In the genomic region with DNA sequence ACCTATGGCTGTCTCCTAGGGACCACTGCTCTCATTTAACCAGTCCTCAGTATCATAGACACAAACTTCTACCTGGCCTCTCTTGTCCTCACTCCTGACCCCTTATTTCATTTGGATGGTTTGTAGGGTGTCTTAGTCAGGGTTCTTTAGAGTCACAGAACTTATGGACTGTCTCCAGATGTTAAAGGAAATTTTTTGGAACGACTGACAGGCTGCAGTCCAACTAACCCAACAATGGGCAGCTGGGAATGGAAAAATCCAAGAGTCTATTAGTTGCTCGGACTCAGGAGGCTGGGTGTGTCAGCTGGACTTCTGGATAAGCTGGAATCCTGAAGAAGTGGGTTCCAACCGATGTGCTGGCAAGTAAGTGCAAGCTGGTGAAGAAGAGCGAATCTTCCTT, we compare ENCODE assay signal across 23 mouse cellular contexts. TPM values are rescaled to one million over a fixed set of nuclear protein-coding genes. Genes with fewer than 3 reads are reported as not detected.
DNase-seq lines count a peak whose midpoint lies in the region; ATAC-seq and TF ChIP-seq lines count a peak whose summit lies in the region.
"Had no signal": no experiment of that assay in that cellular context is flagged by ENCODE, and none has a peak within 500 bp of the region (broad histone marks: within the 10 kb centered on the region; RNA-seq: fewer than 3 reads in every experiment).

No protein-coding gene starts in this region.

- no peaks in the 10 kb centered on the region for H3K27me3 ChIP-seq in kidney, adult 2 months (replicated peaks; ENCODE audit: control insufficient read depth, insufficient read depth, low read length)
- 0 out of 2 replicates have a peak, but pooled peaks cover 12% of the 10 kb centered on the region for H3K27me3 ChIP-seq in kidney, embryonic 15.5 days
- H3K27me3 ChIP-seq in lung, postnatal 0 days (replicated peaks; ENCODE audit: insufficient read depth, low read length): no peaks in the 10 kb centered on the region
- H3K27me3 ChIP-seq: forebrain, embryonic 13.5 days; heart, embryonic 15.5 days; intestine, embryonic 15.5 days; Patski had no signal

- H3K4me2 ChIP-seq in kidney, embryonic 15.5 days: no peak overlapping the region
- H3K4me2 ChIP-seq in lung, postnatal 0 days (replicated peaks; ENCODE audit: low read depth, low read length): no peak overlapping the region; the same call in 1 of the 2 replicates

- no peaks in the 10 kb centered on the region for H3K36me3 ChIP-seq in kidney, adult 2 months (ENCODE audit: control insufficient read depth, insufficient read depth, low read length)
- no peaks in the 10 kb centered on the region for H3K36me3 ChIP-seq in kidney, embryonic 15.5 days
- no peaks in the 10 kb centered on the region for H3K36me3 ChIP-seq in lung, postnatal 0 days (ENCODE audit: insufficient read depth, low read length)
- H3K36me3 ChIP-seq: forebrain, embryonic 10.5 days; heart, embryonic 12.5 days; heart, embryonic 15.5 days; hindbrain, embryonic 10.5 days; hindbrain, embryonic 13.5 days; intestine, embryonic 15.5 days had no signal

- H3K9ac ChIP-seq in kidney, embryonic 15.5 days: no peak overlapping the region
- H3K9ac ChIP-seq in lung, postnatal 0 days (replicated peaks; ENCODE audit: low read depth): no peak overlapping the region
- H3K9ac ChIP-seq: forebrain, embryonic 13.5 days; heart, embryonic 15.5 days; intestine, embryonic 15.5 days had no signal

- TF ChIP-seq POLR2A in kidney, adult 2 months (IDR thresholded peaks at IDR 0.05; ENCODE audit: low read depth, low read length): no peak
- TF ChIP-seq POLR2A in lung, adult 2 months (IDR thresholded peaks at IDR 0.05; ENCODE audit: borderline replicate concordance, extremely low read depth, low read depth, low read length): no peak

- H3K9me3 ChIP-seq in kidney, embryonic 15.5 days (replicated peaks): no peaks in the 10 kb centered on the region
- H3K9me3 ChIP-seq in lung, postnatal 0 days (ENCODE audit: low read length): no peaks in the 10 kb centered on the region
- H3K9me3 ChIP-seq: forebrain, embryonic 10.5 days; forebrain, embryonic 13.5 days; heart, embryonic 12.5 days; heart, embryonic 15.5 days; hindbrain, embryonic 10.5 days; hindbrain, embryonic 13.5 days; intestine, embryonic 15.5 days had no signal

- peak overlapping the region; percentile 8; the same call in 1 of the 2 replicates for H3K27ac ChIP-seq in kidney, adult 2 months (ENCODE audit: insufficient read depth, low read depth, low read length)
- H3K27ac ChIP-seq in kidney, embryonic 15.5 days: no peak overlapping the region
- no peak overlapping the region for H3K27ac ChIP-seq in lung, postnatal 0 days (ENCODE audit: low read length)
- H3K27ac ChIP-seq: forebrain, embryonic 10.5 days; forebrain, embryonic 13.5 days; gastrocnemius, adult 2 months; heart, embryonic 15.5 days; hindbrain, embryonic 10.5 days; intestine, embryonic 15.5 days had no signal

- no peak for ATAC-seq in kidney, embryonic 15.5 days (replicated peaks; ENCODE audit: low FRiP score)
- 0 out of 2 replicates have a peak, but pooled peaks have one; percentile 18 for ATAC-seq in lung, postnatal 0 days
- ATAC-seq: hindbrain, embryonic 16.5 days; intestine, embryonic 15.5 days; Patski had no signal

- TF ChIP-seq CTCF in kidney, adult 2 months (conservative IDR thresholded peaks at IDR 0.05; ENCODE audit: insufficient read depth, insufficient read length, low read depth, low read length): no peak
- no peak for TF ChIP-seq CTCF in lung, postnatal 0 days (IDR thresholded peaks at IDR 0.05)
- no peak for TF ChIP-seq CTCF in lung, adult 2 months (IDR thresholded peaks at IDR 0.05; ENCODE audit: insufficient read depth, low read length)

- peak; percentile 23 for DNase-seq in kidney, adult 2 months
- no peak for DNase-seq in lung, postnatal 0 days (ENCODE audit: low spot score)
- DNase-seq in lung, adult 2 months: no peak
- DNase-seq in NIH3T3 (ENCODE audit: low read depth): peak; percentile 52
- DNase-seq in skeletal muscle tissue, adult 2 months (ENCODE audit: low read depth, low spot score): peak; percentile 21
- DNase-seq in right cerebral cortex, postnatal 25 days: no peak
- DNase-seq: adrenal gland, adult 8-10 months; adrenal gland, postnatal 25 days; cerebellum, adult 11-12 months; cerebellum, adult 8-10 months; gastrocnemius, adult 2 months; gastrocnemius, postnatal 14 days had no signal

- H3K4me1 ChIP-seq in kidney, adult 2 months (ENCODE audit: control insufficient read depth, insufficient read depth, low read length): no peaks in the 10 kb centered on the region
- H3K4me1 ChIP-seq in kidney, embryonic 15.5 days: peaks cover 11% of the 10 kb centered on the region
- no peaks in the 10 kb centered on the region for H3K4me1 ChIP-seq in lung, postnatal 0 days (ENCODE audit: insufficient read depth, low read depth, low read length)
- H3K4me1 ChIP-seq in lung, adult 2 months (ENCODE audit: control insufficient read depth, insufficient read depth, low read length): peaks cover 4% of the 10 kb centered on the region; the same call in 1 of the 2 replicates

- no peak overlapping the region for H3K4me3 ChIP-seq in kidney, adult 2 months (ENCODE audit: insufficient read depth, low read depth, low read length)
- no peak overlapping the region for H3K4me3 ChIP-seq in kidney, embryonic 15.5 days (replicated peaks)
- H3K4me3 ChIP-seq in lung, postnatal 0 days (ENCODE audit: low read depth, low read length): no peak overlapping the region
- H3K4me3 ChIP-seq in lung, adult 2 months (replicated peaks; ENCODE audit: extremely low read depth, low read depth, low read length): no peak overlapping the region
- H3K4me3 ChIP-seq: forebrain, embryonic 10.5 days; forebrain, embryonic 13.5 days; heart, embryonic 12.5 days; hindbrain, embryonic 10.5 days; hindbrain, embryonic 13.5 days; intestine, embryonic 15.5 days had no signal

- TF ChIP-seq EP300 in lung, postnatal 0 days (IDR thresholded peaks at IDR 0.05): no peak

- WGBS in kidney, adult 2 months: 66% methylated on average over 4 of the region's 4 CpGs
- 83% methylated on average over 4 of the region's 4 CpGs for WGBS in kidney, embryonic 15.5 days
- 53% methylated on average over 4 of the region's 4 CpGs for WGBS in lung, postnatal 0 days
- 43% methylated on average over 4 of the region's 4 CpGs for WGBS in lung, adult 2 months

RNA-seq across cellular contexts. Expression of gene Wdr95, which starts 10.6 kb away (rescaled TPM):
- 0.03 TPM in 1 of 2 replicates, not detected in the other for polyA plus RNA-seq in kidney, adult 2 months (2012; rRNA removed)
- polyA plus RNA-seq in kidney, embryonic 15.5 days (2015; fragmentation: Nextera tagmentation; extraction: Ambion mirVana): not detected in 2 replicates
- 0.29 and 0.36 TPM in 2 replicates for polyA plus RNA-seq in lung, postnatal 0 days (2015; fragmentation: Nextera tagmentation; extraction: Ambion mirVana)
- 0.89 and 1.9 TPM in 2 replicates for polyA plus RNA-seq in lung, adult 2 months (2012; rRNA removed)
- polyA plus RNA-seq: embryonic facial prominence, embryonic 11.5 days; forebrain, embryonic 10.5 days; heart, embryonic 15.5 days; intestine, embryonic 15.5 days had no signal

Comparison
In these comparisons a context has a peak if more than half of its experiments do, and no peak if none do; other contexts are left out.
1. DNase-seq: peak in kidney, adult 2 months (single experiment), NIH3T3 (single experiment) and skeletal muscle tissue, adult 2 months (single experiment); none in lung, postnatal 0 days (single experiment), lung, adult 2 months (single experiment) and right cerebral cortex, postnatal 25 days (single experiment).